Mouse (Mus musculus): ENCODE results near the gene Tkt. TPM values are rescaled to one million over a fixed set of nuclear protein-coding genes. Genes with fewer than 3 reads are reported as not detected.
A peak's percentile ranks its signal among the peaks of the same experiment; 100 is the strongest.

Tkt gene
- polyA plus RNA-seq, 1 experiment from 2014 or later, result 118 TPM

- Histone ChIP-seq H3K9me3 (ENCODE audit: control insufficient read depth, low read length) (no peaks in the 10 kb centered on the region), H3K36me3 (ENCODE audit: control insufficient read depth, insufficient read depth, low read length) (peaks cover 2% of the 10 kb centered on the region; the same call in 1 of the 2 replicates), H3K4me1 (replicated peaks; ENCODE audit: control insufficient read depth, insufficient read depth, low read length) (peaks cover 17% of the 10 kb centered on the region), H3K27me3 (ENCODE audit: control insufficient read depth, insufficient read depth, low read length) (no peaks in the 10 kb centered on the region), H3K27ac (ENCODE audit: low read depth, low read length) (peak overlapping the region; percentile 81), H3K9ac (ENCODE audit: low read length) (peak overlapping the region; percentile 89), H3K4me2 (ENCODE audit: low read depth, low read length, severe bottlenecking) (peak overlapping the region; percentile 85), H3K4me3 (ENCODE audit: low read depth, low read length) (peak overlapping the region; percentile 82)
- DNase-seq (ENCODE audit: low spot score) (peak; percentile 98), ATAC-seq (replicated peaks; ENCODE audit: low FRiP score) (peak; percentile 95)
- under 1% methylated on average over 66 of the region's 69 CpGs for WGBS
Observed at GRCm38 (mm10) chr14:30548965-30549776, 1.0 kb downstream of the Tkt start.

GRCm38 (mm10) chr14:30549777-30550149, 1.6 kb downstream of the Tkt start:
- peak overlapping the region; percentile 85 for H3K4me2 ChIP-seq (ENCODE audit: low read depth, low read length, severe bottlenecking)
- H3K27ac ChIP-seq (ENCODE audit: low read depth, low read length), result peak overlapping the region; percentile 81; the same call in 1 of the 2 replicates
- H3K9ac ChIP-seq (ENCODE audit: low read length), result peak overlapping the region; percentile 89
- H3K9me3 ChIP-seq (ENCODE audit: control insufficient read depth, low read length), result no peaks in the 10 kb centered on the region
- peaks cover 17% of the 10 kb centered on the region for H3K4me1 ChIP-seq (replicated peaks; ENCODE audit: control insufficient read depth, insufficient read depth, low read length)
- peak; percentile 60 for DNase-seq (ENCODE audit: low spot score)
- H3K4me3 ChIP-seq (ENCODE audit: low read depth, low read length), result peak overlapping the region; percentile 82
- H3K36me3 ChIP-seq (ENCODE audit: control insufficient read depth, insufficient read depth, low read length), result peaks cover 2% of the 10 kb centered on the region; the same call in 1 of the 2 replicates
- ATAC-seq (replicated peaks; ENCODE audit: low FRiP score), result peak; percentile 28
- under 1% methylated on average over 10 of the region's 10 CpGs for WGBS
- no peaks in the 10 kb centered on the region for H3K27me3 ChIP-seq (ENCODE audit: control insufficient read depth, insufficient read depth, low read length)

DNA sequence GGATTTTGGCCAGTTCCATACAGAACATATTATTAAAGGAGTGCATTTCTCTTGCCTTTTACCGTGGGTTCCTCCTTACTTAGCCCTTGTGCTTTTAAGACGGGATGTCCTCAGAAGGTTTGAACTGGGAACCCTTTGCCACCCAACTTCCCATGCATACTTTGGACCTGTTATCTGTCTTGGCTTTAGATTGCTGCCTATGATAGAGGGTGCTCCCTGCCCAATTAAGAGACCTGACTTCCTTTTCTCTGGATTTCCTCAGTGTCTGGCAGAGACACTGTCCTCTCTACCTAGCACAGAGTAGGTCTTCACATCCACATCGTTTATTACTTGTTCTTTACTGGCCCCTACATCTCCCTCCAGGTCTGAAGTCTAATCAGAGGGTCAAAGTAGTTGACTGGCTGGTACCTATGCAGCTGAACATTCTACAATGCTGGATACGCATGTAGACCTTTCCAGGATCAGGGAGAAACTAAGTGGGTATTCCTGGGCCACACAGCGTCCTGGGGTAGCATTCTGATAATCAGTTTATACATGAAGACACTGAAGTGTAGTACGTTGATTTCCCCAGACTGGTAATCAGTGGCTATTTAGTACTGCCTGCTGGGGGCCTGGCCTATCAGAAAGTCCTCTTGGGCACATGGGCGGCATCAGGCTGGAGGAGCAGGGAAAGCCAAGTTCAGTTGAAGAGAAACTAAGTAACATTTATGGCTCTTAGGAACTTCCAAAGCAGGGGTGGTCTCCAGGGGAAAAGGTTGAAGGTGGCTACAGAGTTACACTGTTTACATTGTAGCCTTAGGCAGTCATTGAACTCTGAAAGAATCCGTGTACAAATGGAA, 2.3 kb downstream of the Tkt start:
- 43% methylated on average over 8 of the region's 8 CpGs for WGBS
- Histone ChIP-seq H3K4me3 (ENCODE audit: low read depth, low read length) (peak overlapping the region; percentile 82), H3K36me3 (ENCODE audit: control insufficient read depth, insufficient read depth, low read length) (peaks cover 2% of the 10 kb centered on the region; the same call in 1 of the 2 replicates), H3K27me3 (ENCODE audit: control insufficient read depth, insufficient read depth, low read length) (no peaks in the 10 kb centered on the region), H3K4me1 (replicated peaks; ENCODE audit: control insufficient read depth, insufficient read depth, low read length) (peaks cover 17% of the 10 kb centered on the region), H3K9ac (ENCODE audit: low read length) (peak overlapping the region; percentile 89), H3K4me2 (ENCODE audit: low read depth, low read length, severe bottlenecking) (peak overlapping the region; percentile 85), H3K27ac (ENCODE audit: low read depth, low read length) (no peak overlapping the region), H3K9me3 (ENCODE audit: control insufficient read depth, low read length) (no peaks in the 10 kb centered on the region)
- DNase-seq (ENCODE audit: low spot score) (no peak), ATAC-seq (replicated peaks; ENCODE audit: low FRiP score) (no peak)

- no peak for ATAC-seq (replicated peaks; ENCODE audit: low FRiP score)
- 76% methylated on average over 5 of the region's 5 CpGs for WGBS
Observed at GRCm38 (mm10) chr14:30551509-30551908, 3.4 kb downstream of the Tkt start.

GRCm38 (mm10) chr14:30551981-30552380, 3.8 kb downstream of the Tkt start:
- Histone ChIP-seq H3K27ac (ENCODE audit: low read depth, low read length) (no peak overlapping the region), H3K9ac (ENCODE audit: low read length) (no peak overlapping the region), H3K9me3 (ENCODE audit: control insufficient read depth, low read length) (no peaks in the 10 kb centered on the region), H3K4me1 (replicated peaks; ENCODE audit: control insufficient read depth, insufficient read depth, low read length) (peaks cover 17% of the 10 kb centered on the region), H3K36me3 (ENCODE audit: control insufficient read depth, insufficient read depth, low read length) (peaks cover 2% of the 10 kb centered on the region), H3K4me3 (ENCODE audit: low read depth, low read length) (no peak overlapping the region), H3K27me3 (ENCODE audit: control insufficient read depth, insufficient read depth, low read length) (no peaks in the 10 kb centered on the region), H3K4me2 (ENCODE audit: low read depth, low read length, severe bottlenecking) (no peak overlapping the region)
- ATAC-seq (replicated peaks; ENCODE audit: low FRiP score) (no peak), DNase-seq (ENCODE audit: low spot score) (no peak)
- 92% methylated on average over 2 of the region's 2 CpGs for WGBS

More at GRCm38 (mm10) chr14:30551509-30551908, 3.4 kb downstream of the Tkt start:
- Histone ChIP-seq H3K9ac (ENCODE audit: low read length) (no peak overlapping the region), H3K4me1 (replicated peaks; ENCODE audit: control insufficient read depth, insufficient read depth, low read length) (peaks cover 17% of the 10 kb centered on the region), H3K27ac (ENCODE audit: low read depth, low read length) (no peak overlapping the region), H3K4me3 (ENCODE audit: low read depth, low read length) (peak overlapping the region; percentile 8; the same call in 1 of the 2 replicates), H3K36me3 (ENCODE audit: control insufficient read depth, insufficient read depth, low read length) (peaks cover 2% of the 10 kb centered on the region), H3K27me3 (ENCODE audit: control insufficient read depth, insufficient read depth, low read length) (no peaks in the 10 kb centered on the region), H3K9me3 (ENCODE audit: control insufficient read depth, low read length) (no peaks in the 10 kb centered on the region), H3K4me2 (ENCODE audit: low read depth, low read length, severe bottlenecking) (peak overlapping the region; percentile 85; the same call in 1 of the 2 replicates)
- no peak for DNase-seq (ENCODE audit: low spot score)

DNA sequence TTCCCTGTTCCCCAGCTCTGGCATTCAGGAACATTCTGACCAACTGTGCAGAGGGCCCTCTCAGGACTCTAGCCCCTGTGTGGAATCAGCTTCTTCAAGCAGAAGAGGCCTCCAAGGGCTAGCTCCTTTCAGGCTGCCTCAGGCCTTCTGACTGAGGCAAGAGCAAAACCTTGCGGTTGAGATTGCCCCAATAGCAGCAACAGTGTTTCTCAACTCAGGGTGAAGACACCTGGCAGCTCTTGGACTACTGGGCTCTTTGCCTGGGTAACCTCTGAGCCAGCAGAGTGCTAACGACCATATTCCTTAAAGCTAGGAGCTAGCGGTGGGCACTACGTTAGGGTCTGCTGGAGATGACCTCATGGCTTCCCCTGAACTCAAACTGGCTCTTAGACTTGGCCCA, 5.0 kb downstream of the Tkt start:
- no peak for DNase-seq (ENCODE audit: low spot score)
- Histone ChIP-seq H3K9me3 (ENCODE audit: control insufficient read depth, low read length) (no peaks in the 10 kb centered on the region), H3K4me1 (replicated peaks; ENCODE audit: control insufficient read depth, insufficient read depth, low read length) (peaks cover 14% of the 10 kb centered on the region), H3K9ac (ENCODE audit: low read length) (no peak overlapping the region), H3K27ac (ENCODE audit: low read depth, low read length) (no peak overlapping the region), H3K36me3 (ENCODE audit: control insufficient read depth, insufficient read depth, low read length) (peaks cover 2% of the 10 kb centered on the region), H3K4me3 (ENCODE audit: low read depth, low read length) (no peak overlapping the region), H3K4me2 (ENCODE audit: low read depth, low read length, severe bottlenecking) (no peak overlapping the region), H3K27me3 (ENCODE audit: control insufficient read depth, insufficient read depth, low read length) (no peaks in the 10 kb centered on the region)
- no peak for ATAC-seq (replicated peaks; ENCODE audit: low FRiP score)
- WGBS, result 93% methylated on average over 4 of the region's 4 CpGs

DNA sequence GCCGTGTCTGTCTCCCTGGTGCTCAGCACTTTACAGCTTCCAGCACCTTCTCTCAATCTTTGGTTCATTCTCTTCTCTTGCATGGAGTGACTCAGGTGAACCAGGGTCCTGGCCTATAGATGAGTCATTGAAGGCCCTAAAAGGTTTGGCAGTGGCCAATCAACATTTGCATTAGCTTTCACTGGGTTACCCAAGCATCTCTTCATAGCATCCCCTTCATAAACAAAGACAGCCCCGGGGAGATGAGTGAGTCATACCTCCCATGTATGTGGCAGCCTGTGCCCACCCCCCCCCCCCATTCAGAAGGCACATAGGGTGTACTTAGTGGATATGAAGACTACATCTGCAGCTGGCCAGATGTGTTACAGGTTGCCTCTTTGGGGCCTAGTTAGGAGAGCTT, 8.5 kb downstream of the Tkt start:
- no peaks in the 10 kb centered on the region for H3K9me3 ChIP-seq (ENCODE audit: control insufficient read depth, low read length)
- no peak overlapping the region for H3K9ac ChIP-seq (ENCODE audit: low read length)
- ATAC-seq (replicated peaks; ENCODE audit: low FRiP score) (no peak), DNase-seq (ENCODE audit: low spot score) (no peak)
- peaks cover 18% of the 10 kb centered on the region for H3K36me3 ChIP-seq (ENCODE audit: control insufficient read depth, insufficient read depth, low read length)
- no peak overlapping the region for H3K4me2 ChIP-seq (ENCODE audit: low read depth, low read length, severe bottlenecking)
- no peaks in the 10 kb centered on the region; the same call in 1 of the 2 replicates for H3K4me1 ChIP-seq (replicated peaks; ENCODE audit: control insufficient read depth, insufficient read depth, low read length)
- 96% methylated on average over 2 of the region's 2 CpGs for WGBS
- H3K4me3 ChIP-seq (ENCODE audit: low read depth, low read length), result no peak overlapping the region
- no peaks in the 10 kb centered on the region for H3K27me3 ChIP-seq (ENCODE audit: control insufficient read depth, insufficient read depth, low read length)
- H3K27ac ChIP-seq (ENCODE audit: low read depth, low read length), result no peak overlapping the region

- no peak for ATAC-seq (replicated peaks; ENCODE audit: low FRiP score)
- DNase-seq (ENCODE audit: low spot score), result no peak
- no peak overlapping the region for H3K27ac ChIP-seq (ENCODE audit: low read depth, low read length)
- no peaks in the 10 kb centered on the region for H3K27me3 ChIP-seq (ENCODE audit: control insufficient read depth, insufficient read depth, low read length)
- peaks cover 18% of the 10 kb centered on the region for H3K36me3 ChIP-seq (ENCODE audit: control insufficient read depth, insufficient read depth, low read length)
- no peak overlapping the region for H3K9ac ChIP-seq (ENCODE audit: low read length)
- no peaks in the 10 kb centered on the region; the same call in 1 of the 2 replicates for H3K4me1 ChIP-seq (replicated peaks; ENCODE audit: control insufficient read depth, insufficient read depth, low read length)
- H3K4me2 ChIP-seq (ENCODE audit: low read depth, low read length, severe bottlenecking), result no peak overlapping the region
- H3K4me3 ChIP-seq (ENCODE audit: low read depth, low read length), result no peak overlapping the region
- WGBS, result 92% methylated on average over 9 of the region's 9 CpGs
- H3K9me3 ChIP-seq (ENCODE audit: control insufficient read depth, low read length), result no peaks in the 10 kb centered on the region
Observed at GRCm38 (mm10) chr14:30557730-30558129, 9.6 kb downstream of the Tkt start.
